Mouse (Mus musculus): ENCODE data around the gene Zfp804b.
"Not testable (repeated sequence)": the region's sequence is repeated elsewhere in the genome, so short reads cannot be mapped to it uniquely, and the experiment has no call there.

The Zfp804b gene

GRCm38 (mm10) chr5:7344145-7345010 is at the start of gene Zfp804b:
Zfp804b (minus strand) TSS chr5:7344756.
- peak; percentile 33 for DNase-seq (ENCODE audit: low spot score)

- not testable (repeated sequence) for DNase-seq (ENCODE audit: low spot score)
Measured at GRCm38 (mm10) chr5:7364616-7365015, 20.1 kb upstream of the Zfp804b start.

DNA sequence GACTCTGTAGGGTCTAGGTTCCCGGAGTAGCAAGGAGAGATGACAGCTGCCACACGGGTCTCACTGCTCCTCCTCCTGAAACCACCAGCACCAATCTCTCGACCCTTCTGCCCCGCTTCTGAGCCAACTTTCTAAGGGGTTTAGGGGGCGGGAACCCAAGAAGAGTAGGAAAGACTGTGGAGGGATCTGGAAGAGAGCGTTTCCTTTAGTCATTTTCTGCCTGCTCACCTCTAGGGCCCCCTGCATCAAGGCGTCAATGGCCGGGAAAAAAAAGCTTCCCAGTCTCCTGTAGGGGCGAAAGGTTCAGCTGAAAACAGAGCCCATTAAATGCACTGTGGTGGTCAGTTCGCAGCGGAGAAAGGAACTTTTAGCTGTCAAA is 444 bp upstream of the Zfp804b start:
- peak; percentile 13 for DNase-seq (ENCODE audit: low spot score)

DNA sequence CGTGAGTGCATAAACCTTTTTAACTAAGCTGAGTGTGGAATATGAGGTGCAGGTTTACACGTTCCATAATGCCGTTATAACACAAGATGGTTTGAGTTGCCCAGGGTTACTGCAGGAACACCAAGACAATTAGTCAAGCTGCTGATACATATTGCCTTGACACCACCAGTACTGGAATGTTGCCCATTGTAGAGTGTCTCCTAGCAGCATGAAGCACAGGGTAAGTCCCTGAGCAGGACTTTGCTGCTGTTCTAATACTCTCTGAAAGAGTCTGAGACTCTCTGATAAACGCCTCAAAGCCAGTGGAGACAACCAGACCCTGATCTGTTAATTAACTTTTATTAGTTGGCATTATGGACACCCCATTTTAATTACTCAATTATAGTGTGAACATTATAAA is 19.0 kb downstream of the Zfp804b start:
- DNase-seq (ENCODE audit: low spot score), result no peak

GRCm38 (mm10) chr5:7303819-7304218 is 40.7 kb downstream of the Zfp804b start, which contains the start of gene Tex47:
Tex47 (plus strand) TSS chr5:7304119.
- DNase-seq (ENCODE audit: low spot score), result no peak

- no peak for DNase-seq (ENCODE audit: low spot score)
Measured at GRCm38 (mm10) chr5:7302969-7303368, 41.6 kb downstream of the Zfp804b start.

GRCm38 (mm10) chr5:7284336-7284735 is 60.2 kb downstream of the Zfp804b start:
- DNase-seq (ENCODE audit: low spot score), result no peak

GRCm38 (mm10) chr5:7276659-7277455 is 67.7 kb downstream of the Zfp804b start:
- DNase-seq (ENCODE audit: low spot score), result peak; percentile 82

GRCm38 (mm10) chr5:7177589-7177988 is 167.0 kb downstream of the Zfp804b start:
- DNase-seq (ENCODE audit: low spot score), result no peak

DNA sequence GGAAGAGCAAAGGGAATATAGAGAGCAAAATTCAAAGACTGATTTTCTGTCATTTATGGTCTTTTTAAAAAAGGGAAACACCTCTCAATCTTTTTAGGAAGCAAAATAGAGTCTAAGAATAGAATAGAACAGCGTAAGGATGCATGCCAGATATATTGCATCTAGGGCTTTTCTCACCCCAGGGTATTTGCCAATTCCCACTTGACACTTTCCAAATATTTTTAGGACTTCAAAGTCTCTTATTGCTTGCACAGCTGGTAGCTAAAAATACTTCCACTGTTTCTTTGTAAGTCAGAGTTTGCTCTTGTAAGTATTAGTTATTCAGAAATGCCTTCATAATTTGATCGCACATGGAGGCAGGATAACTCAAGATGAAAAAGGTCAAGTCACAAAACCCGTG is 204.9 kb downstream of the Zfp804b start:
- DNase-seq (ENCODE audit: low spot score), result no peak

- no peak for DNase-seq (ENCODE audit: low spot score)
Measured at GRCm38 (mm10) chr5:7102387-7102786, 242.2 kb downstream of the Zfp804b start.

DNA sequence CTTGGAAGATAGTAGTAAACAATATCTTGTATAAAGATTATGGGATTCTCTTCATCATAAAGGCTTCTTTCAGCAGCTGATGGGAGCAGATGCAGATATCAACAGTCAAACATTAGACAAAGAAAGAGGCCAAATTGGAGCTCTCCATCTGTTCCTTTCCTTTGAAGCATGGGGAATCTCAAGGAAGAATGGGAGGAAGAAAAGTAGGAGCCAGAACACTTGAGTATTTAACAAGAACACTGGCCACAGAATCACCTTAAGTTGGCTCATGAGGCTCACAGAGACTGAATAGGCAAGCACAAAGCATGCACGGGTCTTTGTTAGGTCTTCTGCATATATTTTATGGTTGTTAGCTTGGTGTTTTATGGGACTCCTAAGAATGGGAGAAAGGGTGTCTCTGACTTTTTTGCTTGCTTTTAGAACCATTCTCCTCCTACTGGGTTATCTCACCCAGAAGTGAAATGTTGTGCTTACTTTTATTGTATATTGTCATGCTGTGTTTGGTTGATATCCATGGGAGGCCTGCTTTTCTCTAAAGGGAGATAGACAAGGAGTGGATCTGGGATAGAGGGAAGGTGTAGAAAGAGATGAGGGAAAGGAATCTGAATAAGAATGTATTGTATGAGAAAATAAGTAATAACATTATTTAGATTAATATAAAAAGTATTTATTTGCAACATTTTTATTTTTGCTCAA is 270.5 kb downstream of the Zfp804b start:
- DNase-seq (ENCODE audit: low spot score), result no peak

- no peak for DNase-seq (ENCODE audit: low spot score)
Measured at GRCm38 (mm10) chr5:7007468-7007867, 337.1 kb downstream of the Zfp804b start.

- no peak for DNase-seq (ENCODE audit: low spot score)
Measured at GRCm38 (mm10) chr5:6983993-6984392, 360.6 kb downstream of the Zfp804b start.

- DNase-seq (ENCODE audit: low spot score), result no peak
Measured at GRCm38 (mm10) chr5:6934837-6935236, 409.7 kb downstream of the Zfp804b start.

- DNase-seq (ENCODE audit: low spot score), result no peak
Measured at GRCm38 (mm10) chr5:6911290-6911689, 433.3 kb downstream of the Zfp804b start.

- no peak for DNase-seq (ENCODE audit: low spot score)
Measured at GRCm38 (mm10) chr5:6881396-6881795, 463.2 kb downstream of the Zfp804b start.

- no peak for DNase-seq (ENCODE audit: low spot score)
Measured at GRCm38 (mm10) chr5:6871566-6871965, 473.0 kb downstream of the Zfp804b start.

DNA sequence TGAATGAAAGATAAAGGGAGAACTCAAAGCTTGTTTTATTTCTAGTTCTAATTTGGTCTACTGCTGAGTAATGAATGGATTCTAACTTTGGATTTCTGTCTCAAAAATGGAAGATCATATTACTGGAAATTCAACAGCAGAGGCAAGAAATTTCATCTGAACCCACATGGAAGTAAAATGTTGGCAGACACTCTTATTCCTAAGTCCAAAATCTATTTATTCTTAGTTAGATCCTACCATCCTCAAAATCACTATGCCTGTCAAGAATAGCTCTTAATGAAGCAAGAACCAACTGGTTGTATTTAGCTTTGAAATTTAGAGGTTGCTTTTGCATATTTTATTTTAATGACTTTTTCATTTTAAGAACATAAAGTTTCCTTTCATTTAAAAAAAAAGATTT is 473.6 kb downstream of the Zfp804b start:
- DNase-seq (ENCODE audit: low spot score), result no peak

DNA sequence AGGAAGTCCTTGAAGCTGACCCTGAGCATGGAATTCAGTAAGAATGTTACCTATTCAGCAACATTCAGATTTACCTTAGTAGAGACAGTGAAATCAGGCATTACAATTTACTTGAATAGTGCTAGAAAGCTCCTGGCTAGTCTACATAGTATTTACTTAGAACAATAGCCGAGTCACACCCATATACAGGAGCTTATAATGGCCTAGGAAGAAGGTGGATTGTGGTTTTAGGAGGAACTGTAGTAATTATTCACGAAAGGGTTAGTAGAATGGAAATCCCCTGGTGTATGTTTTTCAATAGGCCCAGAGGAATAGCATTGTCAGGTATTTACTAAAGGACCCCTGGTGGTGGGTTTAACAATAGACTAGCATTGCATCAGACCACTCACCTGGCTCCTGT is 549.2 kb downstream of the Zfp804b start:
- no peak for DNase-seq (ENCODE audit: low spot score)

GRCm38 (mm10) chr5:6769357-6769892 is 575.1 kb downstream of the Zfp804b start:
- DNase-seq (ENCODE audit: low spot score), result no peak

All from MN1 (cell line).